Mouse (Mus musculus): ENCODE data around the gene Pkd1l1. TPM values are rescaled to one million over a fixed set of nuclear protein-coding genes. Genes with fewer than 3 reads are reported as not detected.

The Pkd1l1 gene
- total RNA-seq, 2 experiments from 2014 or later: 0.08 to 0.52 TPM

GRCm38 (mm10) chr11:8826046-8826445 is 147.0 kb downstream of the Pkd1l1 start:
- DNase-seq (ENCODE audit: low spot score in 2 of 2): no peak

DNA sequence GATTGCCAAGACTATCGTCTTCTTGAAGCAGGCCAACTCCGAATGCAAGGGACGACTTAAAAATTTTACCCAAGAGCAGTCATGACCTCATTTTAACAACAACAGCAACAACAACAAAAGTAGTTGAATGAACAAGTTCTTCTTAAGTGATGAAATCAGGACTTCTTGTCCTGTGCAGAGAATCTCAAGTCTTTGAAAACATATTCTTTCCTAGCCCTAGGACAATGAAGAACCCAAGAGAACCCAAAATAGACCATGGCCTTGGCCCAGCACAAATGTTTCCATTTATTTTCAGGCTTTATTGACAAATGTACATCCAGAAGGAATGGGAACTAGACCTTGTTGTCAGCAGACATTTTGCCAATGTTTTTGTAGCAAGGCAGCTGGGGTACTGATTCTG is 147.7 kb downstream of the Pkd1l1 start:
- DNase-seq (ENCODE audit: low spot score in 2 of 2): no peak

DNA sequence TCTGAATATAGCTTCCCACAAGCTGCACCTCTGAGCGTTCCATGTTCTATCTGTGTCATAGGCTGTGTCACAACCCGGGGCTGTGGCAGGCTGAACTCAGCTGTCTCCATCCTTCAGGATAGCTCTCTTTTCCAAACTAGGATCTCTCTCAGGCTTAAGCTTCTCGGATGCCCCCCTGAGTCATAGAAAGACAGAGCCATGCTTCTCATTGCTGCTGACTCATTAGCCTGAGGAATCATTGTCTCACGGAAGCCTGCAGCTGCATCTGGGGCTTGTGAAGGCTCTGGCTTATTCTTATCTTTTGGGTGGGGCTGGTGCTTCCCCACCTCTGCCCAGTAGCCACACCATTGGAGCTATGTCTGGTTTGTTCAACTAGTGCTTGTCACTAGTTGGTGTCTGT is 151.7 kb downstream of the Pkd1l1 start:
- no peak for DNase-seq (ENCODE audit: low spot score in 2 of 2)

GRCm38 (mm10) chr11:8817376-8817775 is 155.7 kb downstream of the Pkd1l1 start:
- DNase-seq (ENCODE audit: low spot score in 2 of 2): no peak

- DNase-seq (ENCODE audit: low spot score in 2 of 2): no peak
Observed at GRCm38 (mm10) chr11:8814097-8814790, 158.8 kb downstream of the Pkd1l1 start.

DNA sequence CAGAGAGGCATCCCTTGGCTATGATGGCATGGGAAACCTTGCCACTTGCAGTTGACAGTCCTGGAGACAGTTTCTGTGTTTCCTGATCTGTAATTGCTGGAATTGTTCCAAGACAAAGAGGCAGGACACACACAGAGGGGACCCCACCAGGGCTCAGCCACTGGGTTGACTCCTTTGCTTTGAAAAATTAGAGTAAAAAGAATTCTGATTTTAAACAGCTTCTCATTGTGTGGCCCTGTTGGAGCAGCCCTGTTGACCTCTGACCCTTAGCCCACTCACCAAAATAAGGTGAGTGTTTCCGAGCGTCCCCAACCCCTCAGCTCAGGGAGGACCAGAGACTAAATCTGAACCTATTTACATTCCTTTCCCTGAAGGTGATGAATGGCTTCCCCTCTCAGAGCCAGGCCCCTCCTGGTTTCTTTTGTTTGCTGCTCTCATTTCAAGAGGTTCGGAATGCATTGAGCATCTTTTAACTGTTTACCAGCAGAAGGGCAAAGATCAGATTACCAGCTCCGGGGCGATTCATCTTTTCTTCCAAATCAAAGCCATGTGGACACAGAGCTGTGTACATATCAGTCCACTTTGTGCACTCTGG is 161.5 kb downstream of the Pkd1l1 start:
- no peak for DNase-seq (ENCODE audit: low spot score in 2 of 2)

DNA sequence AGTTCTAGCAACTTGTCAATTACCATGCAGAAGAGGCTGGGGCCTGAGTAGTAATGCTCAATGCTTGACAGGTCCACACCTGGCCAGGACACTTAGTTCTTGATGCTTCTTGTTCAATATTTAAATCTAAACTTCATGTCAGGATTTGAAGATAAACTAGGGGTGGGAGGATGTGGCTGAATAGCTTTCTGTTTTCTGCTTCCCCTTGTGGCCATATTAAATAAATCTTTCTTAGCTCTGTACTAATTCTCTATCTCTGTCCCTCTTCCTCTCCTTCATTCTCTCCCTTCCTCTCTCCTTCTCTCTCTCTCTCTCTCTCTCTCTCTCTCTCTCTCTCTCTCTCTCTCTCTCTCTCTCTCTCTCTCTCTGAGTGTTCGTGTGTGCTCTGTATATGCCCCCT is 163.4 kb downstream of the Pkd1l1 start:
- DNase-seq (ENCODE audit: low spot score in 2 of 2): no peak

- no peak for DNase-seq (ENCODE audit: low spot score in 2 of 2)
Observed at GRCm38 (mm10) chr11:8807009-8807408, 166.1 kb downstream of the Pkd1l1 start.

DNA sequence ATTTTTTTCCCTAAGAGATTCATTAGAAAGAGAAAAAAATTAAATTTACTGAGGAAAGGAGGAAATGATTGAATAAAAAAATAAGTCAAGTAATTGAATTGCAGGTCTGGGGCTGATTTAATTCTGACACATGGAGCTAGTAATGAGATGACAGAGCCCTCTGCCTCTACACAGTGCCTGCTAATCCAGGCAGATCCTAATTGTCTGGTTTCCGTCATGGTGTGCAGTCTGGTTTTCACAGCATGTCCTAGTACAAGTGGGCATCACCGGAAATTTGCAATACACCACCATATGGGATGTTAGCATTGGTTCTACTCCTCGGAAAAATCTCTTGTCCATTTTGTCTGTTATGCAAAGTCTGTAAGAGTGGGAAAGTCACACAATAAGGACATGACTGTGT is 168.9 kb downstream of the Pkd1l1 start:
- no peak for DNase-seq (ENCODE audit: low spot score in 2 of 2)

- no peak for DNase-seq (ENCODE audit: low spot score in 2 of 2)
Observed at GRCm38 (mm10) chr11:8797486-8797885, 175.6 kb downstream of the Pkd1l1 start.

DNA sequence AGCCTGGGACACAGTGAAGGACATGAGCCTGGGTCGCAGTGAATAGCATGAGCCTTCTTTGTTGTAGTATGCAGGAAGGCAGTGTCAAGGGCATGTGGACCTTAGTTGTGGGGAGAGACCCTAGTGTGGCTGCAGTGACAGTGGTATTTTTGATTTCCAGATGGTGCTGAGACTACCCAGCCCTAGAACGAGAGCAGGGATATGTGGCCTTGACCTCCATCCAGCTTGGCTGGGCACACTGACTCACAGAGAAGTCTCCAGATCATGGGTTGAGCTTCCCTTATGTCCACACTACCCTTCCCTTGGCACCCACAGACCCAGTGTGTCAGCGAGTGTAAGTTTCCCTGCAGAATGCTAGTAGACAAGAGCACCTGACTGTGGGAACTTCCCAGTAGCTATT is 178.0 kb downstream of the Pkd1l1 start:
- DNase-seq (ENCODE audit: low spot score in 2 of 2): no peak

GRCm38 (mm10) chr11:8792146-8792545 is 180.9 kb downstream of the Pkd1l1 start:
- no peak for DNase-seq (ENCODE audit: low spot score in 2 of 2)

DNA sequence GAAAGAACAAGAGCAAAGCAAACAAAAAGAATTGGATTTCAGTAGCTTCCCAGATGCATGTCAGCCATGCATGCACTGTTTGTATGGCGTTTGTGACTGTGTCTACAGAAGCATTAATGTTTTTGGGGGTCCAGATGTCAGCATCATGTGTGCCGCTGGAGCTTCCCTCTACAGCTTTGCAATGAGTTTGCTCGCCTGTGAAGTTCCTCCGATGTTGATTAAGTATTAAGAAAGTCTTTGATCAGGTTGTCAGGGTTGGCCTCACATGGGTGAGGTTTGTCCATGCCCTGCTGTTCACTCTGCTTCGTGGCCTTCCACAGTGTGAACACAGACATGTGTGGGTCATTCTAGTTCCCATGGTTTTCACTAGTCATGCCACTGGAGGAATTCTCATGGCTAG is 183.9 kb downstream of the Pkd1l1 start:
- DNase-seq (ENCODE audit: low spot score in 2 of 2): no peak

DNA sequence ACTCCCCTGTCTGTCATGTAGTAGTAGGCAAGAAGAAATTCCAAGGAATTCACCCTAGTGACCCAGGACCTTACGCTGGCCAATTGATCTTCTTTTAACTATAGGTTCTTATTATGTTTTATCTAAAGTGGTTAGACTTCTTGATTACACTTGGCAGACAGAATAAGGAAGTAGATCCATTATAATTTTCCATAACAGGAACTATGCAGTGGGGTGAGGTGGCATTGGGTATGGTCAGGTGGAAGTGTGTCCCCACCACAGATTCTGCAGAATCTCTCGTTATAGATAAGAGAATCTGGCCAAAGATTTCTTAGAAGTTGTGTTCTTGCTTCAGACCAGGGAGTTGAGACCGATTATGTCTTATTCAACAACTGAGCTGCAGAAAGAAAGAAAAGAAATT is 185.5 kb downstream of the Pkd1l1 start:
- DNase-seq (ENCODE audit: low spot score in 2 of 2): no peak

GRCm38 (mm10) chr11:8784413-8784812 is 188.7 kb downstream of the Pkd1l1 start:
- no peak for DNase-seq (ENCODE audit: low spot score in 2 of 2)

GRCm38 (mm10) chr11:8782141-8782465 is 191.0 kb downstream of the Pkd1l1 start:
- DNase-seq (ENCODE audit: low spot score in 2 of 2): peak in 1 of 2 experiments; percentile 9

GRCm38 (mm10) chr11:8781308-8782140 is 191.5 kb downstream of the Pkd1l1 start:
- DNase-seq (ENCODE audit: low spot score in 2 of 2): no peak

- no peak for DNase-seq (ENCODE audit: low spot score in 2 of 2)
Observed at GRCm38 (mm10) chr11:8779427-8779826, 193.6 kb downstream of the Pkd1l1 start.

All from layer of hippocampus, adult 18-20 months (tissue).